Mouse (Mus musculus): ENCODE results near the gene Mog. TPM values are rescaled to one million over a fixed set of nuclear protein-coding genes. Genes with fewer than 3 reads are reported as not detected.

Mog gene
- polyA plus RNA-seq, 2 experiments = not detected

GRCm38 (mm10) chr17:37018328-37018727 is 4.9 kb downstream of the Mog start:
- Histone ChIP-seq H3K9me3 (ENCODE audit: control insufficient read depth, low read length) (no peaks in the 10 kb centered on the region), H3K4me2 (ENCODE audit: low read depth) (no peak overlapping the region), H3K9ac (replicated peaks) (no peak overlapping the region), H3K27me3 (ENCODE audit: control insufficient read depth, insufficient read depth, low read length) (no peaks in the 10 kb centered on the region), H3K36me3 (replicated peaks; ENCODE audit: control insufficient read depth, insufficient read depth, low read depth) (no peaks in the 10 kb centered on the region), H3K27ac (no peak overlapping the region), H3K4me1 (replicated peaks; ENCODE audit: control insufficient read depth in 2 of 2, insufficient read depth in 2 of 2, low read length in 1 of 2) (no peaks in the 10 kb centered on the region), H3K4me3 (ENCODE audit: insufficient read depth in 1 of 2, low read depth in 2 of 2, low read length in 2 of 2) (no peak overlapping the region)
- ATAC-seq (ENCODE audit: insufficient read depth) (no peak), DNase-seq (ENCODE audit: low read depth in 3 of 3, low spot score in 3 of 3) (no peak)
- WGBS (ENCODE audit: insufficient replicate concordance) = 69% methylated on average over 3 of the region's 3 CpGs
- TF ChIP-seq EP300 (IDR thresholded peaks at IDR 0.05; ENCODE audit: low read depth) (no peak), CTCF (IDR thresholded peaks at IDR 0.05; ENCODE audit: low read depth) (no peak)

GRCm38 (mm10) chr17:37016333-37016732 is 6.9 kb downstream of the Mog start:
- Histone ChIP-seq H3K27ac (no peak overlapping the region), H3K9me3 (ENCODE audit: control insufficient read depth, low read length) (no peaks in the 10 kb centered on the region), H3K36me3 (replicated peaks; ENCODE audit: control insufficient read depth, insufficient read depth, low read depth) (no peaks in the 10 kb centered on the region), H3K27me3 (ENCODE audit: control insufficient read depth, insufficient read depth, low read length) (no peaks in the 10 kb centered on the region), H3K9ac (replicated peaks) (no peak overlapping the region), H3K4me1 (replicated peaks; ENCODE audit: control insufficient read depth in 2 of 2, insufficient read depth in 2 of 2, low read length in 1 of 2) (no peaks in the 10 kb centered on the region), H3K4me3 (ENCODE audit: insufficient read depth in 1 of 2, low read depth in 2 of 2, low read length in 2 of 2) (no peak overlapping the region), H3K4me2 (ENCODE audit: low read depth) (no peak overlapping the region)
- DNase-seq (ENCODE audit: low read depth in 3 of 3, low spot score in 3 of 3) = no peak
- no peak for ATAC-seq (ENCODE audit: insufficient read depth)
- TF ChIP-seq CTCF (IDR thresholded peaks at IDR 0.05; ENCODE audit: low read depth) = no peak
- no peak for TF ChIP-seq EP300 (IDR thresholded peaks at IDR 0.05; ENCODE audit: low read depth)

DNA sequence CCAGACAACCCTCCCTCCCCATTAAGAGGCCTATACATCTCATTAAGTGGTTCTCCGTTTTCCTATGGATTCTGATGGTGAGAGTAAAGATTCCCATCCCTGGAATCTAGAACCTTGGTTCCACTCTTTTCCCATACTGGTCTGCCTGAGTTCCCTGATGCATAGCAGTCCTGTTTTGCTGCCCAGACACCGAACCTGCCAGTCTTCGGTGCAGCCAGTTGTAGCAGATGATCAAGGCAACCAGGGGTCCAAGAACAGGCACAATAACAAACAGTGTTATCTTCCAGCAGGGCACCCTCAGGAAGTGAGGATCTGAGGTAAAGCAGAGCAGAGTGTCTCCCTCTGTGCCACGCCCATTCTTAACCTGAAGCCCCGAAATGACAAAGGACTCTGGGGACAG is 11.1 kb downstream of the Mog start:
- no peak overlapping the region for H3K9ac ChIP-seq (replicated peaks)

DNA sequence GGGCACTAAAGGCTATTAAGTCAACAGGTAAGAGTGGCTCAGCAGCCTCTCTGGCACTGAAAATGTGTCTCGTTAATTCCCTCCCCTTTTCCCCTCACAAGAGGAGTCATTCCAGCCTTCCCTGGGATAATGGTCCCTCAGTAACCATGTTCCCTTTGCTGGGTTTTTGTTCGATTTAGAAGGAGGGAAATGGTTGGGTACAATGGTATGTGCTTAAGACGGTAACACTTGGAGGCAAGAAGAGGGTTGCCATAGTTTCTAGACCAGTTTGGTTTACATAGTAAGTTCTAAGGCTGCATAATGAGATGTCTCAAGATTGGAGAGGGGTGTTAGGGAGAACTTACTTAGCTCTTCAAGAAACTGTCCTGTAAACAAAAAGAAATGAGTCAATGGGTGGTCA is 11.5 kb downstream of the Mog start:
- Histone ChIP-seq H3K36me3 (replicated peaks; ENCODE audit: control insufficient read depth, insufficient read depth, low read depth) (no peaks in the 10 kb centered on the region), H3K4me1 (replicated peaks; ENCODE audit: control insufficient read depth in 2 of 2, insufficient read depth in 2 of 2, low read length in 1 of 2) (no peaks in the 10 kb centered on the region), H3K4me3 (ENCODE audit: insufficient read depth in 1 of 2, low read depth in 2 of 2, low read length in 2 of 2) (no peak overlapping the region), H3K27me3 (ENCODE audit: control insufficient read depth, insufficient read depth, low read length) (no peaks in the 10 kb centered on the region), H3K9me3 (ENCODE audit: control insufficient read depth, low read length) (no peaks in the 10 kb centered on the region), H3K9ac (replicated peaks) (no peak overlapping the region), H3K4me2 (ENCODE audit: low read depth) (no peak overlapping the region), H3K27ac (no peak overlapping the region)
- no peak for TF ChIP-seq EP300 (IDR thresholded peaks at IDR 0.05; ENCODE audit: low read depth)
- TF ChIP-seq CTCF (IDR thresholded peaks at IDR 0.05; ENCODE audit: low read depth) = no peak
- ATAC-seq (ENCODE audit: insufficient read depth) (no peak), DNase-seq (ENCODE audit: low read depth in 3 of 3, low spot score in 3 of 3) (no peak)
- WGBS (ENCODE audit: insufficient replicate concordance) = 66% methylated on average over 3 of the region's 3 CpGs

More for the DNA sequence above, 11.1 kb downstream of the Mog start:
- no peaks in the 10 kb centered on the region for H3K36me3 ChIP-seq (replicated peaks; ENCODE audit: control insufficient read depth, insufficient read depth, low read depth)
- H3K27ac ChIP-seq = no peak overlapping the region
- no peak overlapping the region for H3K4me3 ChIP-seq (ENCODE audit: insufficient read depth in 1 of 2, low read depth in 2 of 2, low read length in 2 of 2)
- DNase-seq (ENCODE audit: low read depth in 3 of 3, low spot score in 3 of 3) (no peak), ATAC-seq (ENCODE audit: insufficient read depth) (no peak)
- H3K27me3 ChIP-seq (ENCODE audit: control insufficient read depth, insufficient read depth, low read length) = no peaks in the 10 kb centered on the region
- H3K9me3 ChIP-seq (ENCODE audit: control insufficient read depth, low read length) = no peaks in the 10 kb centered on the region
- H3K4me1 ChIP-seq (replicated peaks; ENCODE audit: control insufficient read depth in 2 of 2, insufficient read depth in 2 of 2, low read length in 1 of 2) = no peaks in the 10 kb centered on the region
- WGBS (ENCODE audit: insufficient replicate concordance) = 43% methylated on average over 5 of the region's 5 CpGs
- TF ChIP-seq EP300 (IDR thresholded peaks at IDR 0.05; ENCODE audit: low read depth) (no peak), CTCF (IDR thresholded peaks at IDR 0.05; ENCODE audit: low read depth) (no peak)
- H3K4me2 ChIP-seq (ENCODE audit: low read depth) = no peak overlapping the region

- WGBS (ENCODE audit: insufficient replicate concordance) = 44% methylated on average over 17 of the region's 17 CpGs
- no peak for DNase-seq (ENCODE audit: low read depth in 3 of 3, low spot score in 3 of 3)
- H3K9ac ChIP-seq (replicated peaks) = no peak overlapping the region
- no peaks in the 10 kb centered on the region for H3K27me3 ChIP-seq (ENCODE audit: control insufficient read depth, insufficient read depth, low read length)
- H3K36me3 ChIP-seq (replicated peaks; ENCODE audit: control insufficient read depth, insufficient read depth, low read depth) = no peaks in the 10 kb centered on the region
- TF ChIP-seq EP300 (IDR thresholded peaks at IDR 0.05; ENCODE audit: low read depth) (no peak), CTCF (IDR thresholded peaks at IDR 0.05; ENCODE audit: low read depth) (no peak)
- no peaks in the 10 kb centered on the region for H3K9me3 ChIP-seq (ENCODE audit: control insufficient read depth, low read length)
- no peak overlapping the region for H3K4me3 ChIP-seq (ENCODE audit: insufficient read depth in 1 of 2, low read depth in 2 of 2, low read length in 2 of 2)
- no peak overlapping the region for H3K4me2 ChIP-seq (ENCODE audit: low read depth)
- ATAC-seq (ENCODE audit: insufficient read depth) = no peak
- no peak overlapping the region for H3K27ac ChIP-seq
- H3K4me1 ChIP-seq (replicated peaks; ENCODE audit: control insufficient read depth in 2 of 2, insufficient read depth in 2 of 2, low read length in 1 of 2) = no peaks in the 10 kb centered on the region
Measured at GRCm38 (mm10) chr17:37009460-37010042, 13.6 kb downstream of the Mog start.

Measured in liver, embryonic 14.5 days (tissue).